Mouse (Mus musculus): Measurements from ENCODE around the gene Kalrn.

Kalrn gene

GRCm38 (mm10) chr16:34552731-34553130 is 20.6 kb downstream of the Kalrn start:
- no peak for DNase-seq

GRCm38 (mm10) chr16:34549470-34549999 is 23.8 kb downstream of the Kalrn start:
- DNase-seq: no peak

GRCm38 (mm10) chr16:34546805-34547509 is 26.4 kb downstream of the Kalrn start:
- DNase-seq: no peak

- no peak for DNase-seq
Observed at GRCm38 (mm10) chr16:34543754-34544153, 29.6 kb downstream of the Kalrn start.

- no peak for DNase-seq
Observed at GRCm38 (mm10) chr16:34542341-34542740, 31.0 kb downstream of the Kalrn start.

GRCm38 (mm10) chr16:34538679-34539185 is 34.6 kb downstream of the Kalrn start:
- no peak for DNase-seq

GRCm38 (mm10) chr16:34536300-34536699 is 37.0 kb downstream of the Kalrn start:
- no peak for DNase-seq

GRCm38 (mm10) chr16:34535135-34535534 is 38.2 kb downstream of the Kalrn start:
- no peak for DNase-seq

GRCm38 (mm10) chr16:34531506-34531905 is 41.8 kb downstream of the Kalrn start:
- DNase-seq: no peak

- no peak for DNase-seq
Observed at GRCm38 (mm10) chr16:34530029-34530428, 43.3 kb downstream of the Kalrn start.

- no peak for DNase-seq
Observed at GRCm38 (mm10) chr16:34528234-34528983, 44.9 kb downstream of the Kalrn start.

- DNase-seq: no peak
Observed at GRCm38 (mm10) chr16:34526378-34526777, 47.0 kb downstream of the Kalrn start.

GRCm38 (mm10) chr16:34525866-34526265 is 47.5 kb downstream of the Kalrn start:
- peak; percentile 45 for DNase-seq

- DNase-seq: peak; percentile 51
Observed at GRCm38 (mm10) chr16:34525205-34525604, 48.1 kb downstream of the Kalrn start.

- no peak for DNase-seq
Observed at GRCm38 (mm10) chr16:34521061-34521460, 52.3 kb downstream of the Kalrn start.

GRCm38 (mm10) chr16:34516891-34517398 is 56.4 kb downstream of the Kalrn start:
- no peak for DNase-seq

- DNase-seq: no peak
Observed at GRCm38 (mm10) chr16:34515485-34515884, 57.8 kb downstream of the Kalrn start.

- DNase-seq: peak; percentile 78
Observed at GRCm38 (mm10) chr16:34513956-34514593, 59.3 kb downstream of the Kalrn start.

GRCm38 (mm10) chr16:34512326-34512725 is 61.0 kb downstream of the Kalrn start:
- no peak for DNase-seq

- no peak for DNase-seq
Observed at GRCm38 (mm10) chr16:34508125-34508524, 65.2 kb downstream of the Kalrn start.

- DNase-seq: no peak
Observed at GRCm38 (mm10) chr16:34506048-34506447, 67.3 kb downstream of the Kalrn start.

GRCm38 (mm10) chr16:34504250-34504649 is 69.1 kb downstream of the Kalrn start:
- DNase-seq: no peak

GRCm38 (mm10) chr16:34502110-34502509 is 71.2 kb downstream of the Kalrn start:
- DNase-seq: no peak

All from right cerebral cortex, postnatal 25 days (tissue).